Comparison of ENCODE assay signal across 31 mouse cellular contexts in the genomic region with DNA sequence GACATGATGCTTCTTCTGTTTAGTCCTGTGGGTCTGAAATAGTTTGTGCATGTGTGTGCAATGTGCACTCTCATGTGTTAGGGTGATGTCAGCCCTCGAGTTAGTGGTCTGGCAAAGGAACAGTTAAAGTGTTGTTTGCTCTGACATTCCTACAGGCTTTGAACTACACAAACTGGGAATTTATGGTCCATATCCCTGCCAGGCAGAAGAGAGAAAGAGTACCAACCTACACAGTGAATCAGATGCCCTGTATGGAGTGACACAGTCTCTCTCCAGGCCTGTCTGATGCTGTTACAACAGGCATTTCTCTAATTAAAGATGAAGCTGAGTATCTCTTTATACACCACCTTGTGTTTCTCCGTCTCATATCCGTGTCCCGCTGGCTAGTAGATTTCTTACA. TPM values are rescaled to one million over a fixed set of nuclear protein-coding genes. Genes with fewer than 3 reads are reported as not detected.
"Had no signal": no experiment of that assay in that cellular context is flagged by ENCODE, and none has a peak within 500 bp of the region (broad histone marks: within the 10 kb centered on the region; RNA-seq: fewer than 3 reads in every experiment).

No protein-coding gene starts in this region.

- H3K4me1 ChIP-seq: heart, embryonic 13.5 days; heart, embryonic 15.5 days; hindbrain, embryonic 13.5 days; hindbrain, embryonic 15.5 days; liver, embryonic 13.5 days; liver, embryonic 15.5 days had no signal

- DNase-seq: gastrocnemius, postnatal 14 days; gastrocnemius, postnatal 36 days; heart, adult 11 months; heart, adult 2 months; heart, postnatal 14 days; heart, postnatal 36 days; kidney, adult 11 months; kidney, adult 8-10 months; kidney, postnatal 14 days; liver; liver, embryonic 13.5 days; liver, postnatal 0 days had no signal

- H3K4me2 ChIP-seq: heart, embryonic 11.5 days; heart, embryonic 13.5 days; heart, embryonic 15.5 days; hindbrain, embryonic 13.5 days; hindbrain, embryonic 15.5 days; limb, embryonic 12.5 days; liver, embryonic 11.5 days; liver, embryonic 13.5 days; liver, embryonic 15.5 days had no signal

- H3K4me3 ChIP-seq: heart, adult 2 months; heart, embryonic 13.5 days; heart, embryonic 15.5 days; hindbrain, embryonic 13.5 days; hindbrain, embryonic 15.5 days; left cerebral cortex, adult 2 months; limb, embryonic 10.5 days; limb, embryonic 12.5 days; liver, embryonic 13.5 days; liver, embryonic 15.5 days had no signal

- H3K27ac ChIP-seq: heart, adult 2 months; heart, embryonic 13.5 days; heart, embryonic 15.5 days; hindbrain, embryonic 13.5 days; hindbrain, embryonic 15.5 days; hindbrain, postnatal 0 days; left cerebral cortex, adult 2 months; limb, embryonic 10.5 days; limb, embryonic 12.5 days; liver, embryonic 13.5 days; liver, embryonic 15.5 days had no signal

- H3K9ac ChIP-seq: heart, embryonic 13.5 days; heart, embryonic 15.5 days; hindbrain, embryonic 13.5 days; hindbrain, embryonic 15.5 days; limb, embryonic 12.5 days; liver, embryonic 13.5 days; liver, embryonic 15.5 days; liver, postnatal 0 days had no signal

- H3K36me3 ChIP-seq: heart, embryonic 13.5 days; heart, embryonic 15.5 days; hindbrain, embryonic 13.5 days; hindbrain, embryonic 15.5 days; limb, embryonic 10.5 days; limb, embryonic 12.5 days; liver, embryonic 13.5 days; liver, embryonic 15.5 days had no signal

- H3K9me3 ChIP-seq: heart, embryonic 13.5 days; heart, embryonic 15.5 days; hindbrain, embryonic 13.5 days; hindbrain, embryonic 15.5 days; limb, embryonic 10.5 days; limb, embryonic 12.5 days; liver, embryonic 13.5 days; liver, embryonic 15.5 days had no signal

- ATAC-seq: hindbrain, postnatal 0 days; intestine, embryonic 16.5 days; liver, postnatal 0 days had no signal

- H3K27me3 ChIP-seq: heart, embryonic 13.5 days; heart, embryonic 15.5 days; hindbrain, embryonic 13.5 days; hindbrain, embryonic 15.5 days; limb, embryonic 12.5 days; liver, embryonic 13.5 days; liver, embryonic 15.5 days had no signal

RNA-seq across cellular contexts. Expression of a gene that starts 21.3 kb away (rescaled TPM):
- total RNA-seq: gastrocnemius, adult 18-20 months; gastrocnemius, adult 8-10 months; gastrocnemius, postnatal 14 days; gastrocnemius, postnatal 36 days; hematopoietic stem cell, adult 5-6 weeks; hindbrain, postnatal 0 days; layer of hippocampus, adult 18-20 months; left cerebral cortex, adult 2 months; left cerebral cortex, postnatal 14 days; left cerebral cortex, postnatal 36 days had no signal
- polyA plus RNA-seq: hindbrain, embryonic 11.5 days; hindbrain, embryonic 13.5 days; hindbrain, embryonic 15.5 days; liver, embryonic 11.5 days; liver, embryonic 13.5 days; liver, embryonic 15.5 days; liver, postnatal 0 days had no signal
